In genomic region chr4:130820594-130821255, GRCm38 (mm10) we compare ENCODE assay signal across 16 mouse cellular contexts. TPM values are rescaled to one million over a fixed set of nuclear protein-coding genes. Genes with fewer than 3 reads are reported as not detected.
DNase-seq lines count a peak whose midpoint lies in the region; ATAC-seq and TF ChIP-seq lines count a peak whose summit lies in the region.
"Had no signal": no experiment of that assay in that cellular context is flagged by ENCODE, and none has a peak within 500 bp of the region (broad histone marks: within the 10 kb centered on the region; RNA-seq: fewer than 3 reads in every experiment).

No protein-coding gene starts in this region.

- no peaks in the 10 kb centered on the region for H3K9me3 ChIP-seq in forebrain, embryonic 10.5 days
- H3K9me3 ChIP-seq in forebrain, postnatal 0 days (ENCODE audit: low read length): no peaks in the 10 kb centered on the region
- H3K9me3 ChIP-seq in kidney, embryonic 15.5 days (replicated peaks): no peaks in the 10 kb centered on the region
- no peaks in the 10 kb centered on the region for H3K9me3 ChIP-seq in neural tube, embryonic 13.5 days
- H3K9me3 ChIP-seq in intestine, embryonic 16.5 days (ENCODE audit: control insufficient read depth, low read length): no peaks in the 10 kb centered on the region
- H3K9me3 ChIP-seq: intestine, embryonic 15.5 days; liver, embryonic 13.5 days; megakaryocyte, embryonic 14.5 days had no signal

- peak overlapping the region; percentile 30; the same call in 1 of the 2 replicates for H3K27ac ChIP-seq in forebrain, embryonic 10.5 days
- no peak overlapping the region for H3K27ac ChIP-seq in forebrain, postnatal 0 days (ENCODE audit: low read depth, low read length)
- H3K27ac ChIP-seq in kidney, embryonic 15.5 days: 0 out of 2 replicates have a peak overlapping the region, but pooled peaks have one; percentile 13
- 0 out of 2 replicates have a peak overlapping the region, but pooled peaks have one; percentile 9 for H3K27ac ChIP-seq in neural tube, embryonic 13.5 days (replicated peaks)
- H3K27ac ChIP-seq in intestine, embryonic 16.5 days (ENCODE audit: low read length): no peak overlapping the region
- H3K27ac ChIP-seq: intestine, embryonic 15.5 days; liver, embryonic 13.5 days had no signal

- H3K27me3 ChIP-seq in forebrain, embryonic 10.5 days (ENCODE audit: poor library complexity, severe bottlenecking): no peaks in the 10 kb centered on the region; the same call in 1 of the 2 replicates
- no peaks in the 10 kb centered on the region for H3K27me3 ChIP-seq in forebrain, postnatal 0 days (ENCODE audit: insufficient read depth, low read length)
- H3K27me3 ChIP-seq in kidney, embryonic 15.5 days: no peaks in the 10 kb centered on the region
- H3K27me3 ChIP-seq in neural tube, embryonic 13.5 days: no peaks in the 10 kb centered on the region; the same call in 1 of the 2 replicates
- no peaks in the 10 kb centered on the region for H3K27me3 ChIP-seq in intestine, embryonic 16.5 days (replicated peaks; ENCODE audit: control insufficient read depth, insufficient read depth, low read length)
- H3K27me3 ChIP-seq: intestine, embryonic 15.5 days; liver, embryonic 13.5 days had no signal

- H3K4me1 ChIP-seq in forebrain, embryonic 10.5 days: 0 out of 2 replicates have a peak, but pooled peaks cover 4% of the 10 kb centered on the region
- 0 out of 2 replicates have a peak, but pooled peaks cover 5% of the 10 kb centered on the region for H3K4me1 ChIP-seq in forebrain, postnatal 0 days (ENCODE audit: insufficient read depth)
- H3K4me1 ChIP-seq in kidney, embryonic 15.5 days: 0 out of 2 replicates have a peak, but pooled peaks cover 2% of the 10 kb centered on the region
- peaks cover 4% of the 10 kb centered on the region for H3K4me1 ChIP-seq in neural tube, embryonic 13.5 days (replicated peaks)
- H3K4me1 ChIP-seq in intestine, embryonic 16.5 days (ENCODE audit: control insufficient read depth, insufficient read depth, low read length): no peaks in the 10 kb centered on the region
- H3K4me1 ChIP-seq: liver, embryonic 13.5 days had no signal

- 85% methylated on average over 7 of the region's 7 CpGs for WGBS in forebrain, embryonic 10.5 days
- 84% methylated on average over 7 of the region's 7 CpGs for WGBS in forebrain, postnatal 0 days
- 73% methylated on average over 7 of the region's 7 CpGs for WGBS in kidney, embryonic 15.5 days
- WGBS in neural tube, embryonic 13.5 days: 86% methylated on average over 7 of the region's 7 CpGs
- 71% methylated on average over 7 of the region's 7 CpGs for WGBS in intestine, embryonic 16.5 days

- no peak overlapping the region for H3K4me3 ChIP-seq in forebrain, embryonic 10.5 days
- no peak overlapping the region for H3K4me3 ChIP-seq in forebrain, postnatal 0 days (ENCODE audit: low read depth, low read length)
- no peak overlapping the region for H3K4me3 ChIP-seq in kidney, embryonic 15.5 days (replicated peaks)
- no peak overlapping the region for H3K4me3 ChIP-seq in neural tube, embryonic 13.5 days
- H3K4me3 ChIP-seq in intestine, embryonic 16.5 days (ENCODE audit: low read length): no peak overlapping the region
- H3K4me3 ChIP-seq: intestine, embryonic 15.5 days; liver, embryonic 13.5 days; megakaryocyte, embryonic 14.5 days had no signal

- no peak for DNase-seq in forebrain, embryonic 10.5 days (ENCODE audit: extremely low spot score, low spot score)
- DNase-seq in forebrain, postnatal 0 days: no peak
- no peak for DNase-seq in kidney, adult 11 months
- no peak for DNase-seq in neural tube, embryonic 10.5 days (ENCODE audit: extremely low spot score, low spot score)
- no peak for DNase-seq in testis, postnatal 10 days (ENCODE audit: low spot score)
- DNase-seq: cerebellum, adult 11 months; liver, embryonic 13.5 days; right cerebral cortex, postnatal 25 days; thymus, postnatal 14 days had no signal

- ATAC-seq in forebrain, postnatal 0 days: no peak
- no peak for ATAC-seq in kidney, embryonic 15.5 days (replicated peaks; ENCODE audit: low FRiP score)
- no peak for ATAC-seq in neural tube, embryonic 13.5 days (ENCODE audit: low read depth)
- ATAC-seq in intestine, embryonic 16.5 days: no peak
- ATAC-seq: activated CD4-positive, CD25-positive, alpha-beta regulatory T cell, adult 4 months; forebrain, embryonic 14.5 days; intestine, embryonic 15.5 days had no signal

- no peak for TF ChIP-seq CTCF in forebrain, postnatal 0 days (IDR thresholded peaks at IDR 0.05; ENCODE audit: low read depth)

- H3K9ac ChIP-seq in forebrain, postnatal 0 days: no peak overlapping the region
- no peak overlapping the region for H3K9ac ChIP-seq in kidney, embryonic 15.5 days
- 0 out of 2 replicates have a peak overlapping the region, but pooled peaks have one; percentile 22 for H3K9ac ChIP-seq in neural tube, embryonic 13.5 days
- H3K9ac ChIP-seq in intestine, embryonic 16.5 days (ENCODE audit: low read depth, low read length): no peak overlapping the region
- H3K9ac ChIP-seq: intestine, embryonic 15.5 days; liver, embryonic 13.5 days had no signal

- no peak overlapping the region for H3K4me2 ChIP-seq in forebrain, postnatal 0 days (ENCODE audit: low read depth)
- H3K4me2 ChIP-seq in kidney, embryonic 15.5 days: no peak overlapping the region
- no peak overlapping the region for H3K4me2 ChIP-seq in neural tube, embryonic 13.5 days
- no peak overlapping the region for H3K4me2 ChIP-seq in intestine, embryonic 16.5 days (ENCODE audit: low read depth, low read length)
- H3K4me2 ChIP-seq: intestine, embryonic 15.5 days; liver, embryonic 13.5 days had no signal

- peaks cover 40% of the 10 kb centered on the region for H3K36me3 ChIP-seq in forebrain, embryonic 10.5 days (replicated peaks)
- peaks cover 60% of the 10 kb centered on the region for H3K36me3 ChIP-seq in forebrain, postnatal 0 days (ENCODE audit: insufficient read depth)
- H3K36me3 ChIP-seq in kidney, embryonic 15.5 days: peaks cover 35% of the 10 kb centered on the region
- peaks cover 62% of the 10 kb centered on the region for H3K36me3 ChIP-seq in neural tube, embryonic 13.5 days
- no peaks in the 10 kb centered on the region for H3K36me3 ChIP-seq in intestine, embryonic 16.5 days (ENCODE audit: control insufficient read depth, insufficient read depth, low read length)
- H3K36me3 ChIP-seq: intestine, embryonic 15.5 days; liver, embryonic 13.5 days had no signal

RNA-seq across cellular contexts. Expression of gene Sdc3, which starts 28.4 kb away (rescaled TPM):
- polyA plus RNA-seq in forebrain, embryonic 10.5 days (2016; fragmentation: Nextera tagmentation; extraction: Ambion mirVana): 17.8 and 18.7 TPM in 2 replicates
- 318 and 421 TPM in 2 replicates for total RNA-seq in forebrain, postnatal 0 days (2014; rRNA removed)
- polyA plus RNA-seq in forebrain, postnatal 0 days (2015; fragmentation: Nextera tagmentation; extraction: Ambion mirVana): 159 and 204 TPM in 2 replicates
- polyA plus RNA-seq in kidney, embryonic 15.5 days (2015; fragmentation: Nextera tagmentation; extraction: Ambion mirVana): 22.3 and 26.5 TPM in 2 replicates
- 76.9 and 78.8 TPM in 2 replicates for polyA plus RNA-seq in neural tube, embryonic 13.5 days (2015; fragmentation: Nextera tagmentation; extraction: Ambion mirVana)
- 12.3 and 17.2 TPM in 2 replicates for polyA plus RNA-seq in intestine, embryonic 16.5 days (2015; fragmentation: Nextera tagmentation; extraction: Ambion mirVana)

Comparison
In these comparisons a context has a peak if more than half of its experiments do, and no peak if none do; other contexts are left out.
1. H3K27ac ChIP-seq: peak in forebrain, embryonic 10.5 days (single experiment), kidney, embryonic 15.5 days (single experiment) and neural tube, embryonic 13.5 days (single experiment); none in forebrain, postnatal 0 days (single experiment) and intestine, embryonic 16.5 days (single experiment).